Mouse (Mus musculus) Patski (cell line): ENCODE results near the gene Gm36245. TPM values are rescaled to one million over a fixed set of nuclear protein-coding genes. Genes with fewer than 3 reads are reported as not detected.
"Not testable (repeated sequence)": the region's sequence is repeated elsewhere in the genome, so short reads cannot be mapped to it uniquely, and the experiment has no call there.

Source experiments
- ATAC-seq: fragments of 100-300 bp; one replicate; pipeline ENCODE4 v1.8.0; 2021
- CTCF ChIA-PET: fragments of 350-600 bp; sonication (Branson Sonifier 250); formaldehyde crosslinking; loops from one replicate; lab custom pipeline; 2022; ENCODE audit warnings: inconsistent platforms; lab: Charles Lee
- POLR2A ChIA-PET: fragments of 350-600 bp; sonication (Branson Sonifier 250); formaldehyde crosslinking; loops from one replicate; lab custom pipeline; 2022; ENCODE audit warnings: antibody characterized with exemption, inconsistent platforms; lab: Charles Lee
- DNase-seq: peaks from one replicate; pipeline ENCODE4 v3.0.0-alpha.2; 2011; ENCODE audit warnings: low read depth, low spot score
- H3K27me3 ChIP-seq: fragments of 371-371 bp; one replicate; pipeline ENCODE4 v1.5.1; 2021
- CTCF ChIP-seq: fragments of 100-300 bp; IDR thresholded peaks from one replicate; pipeline ENCODE4 v1.5.1; 2021
- in situ Hi-C: fragments of 300-500 bp; cut with MboI; formaldehyde crosslinking; loops from 3 replicates; pipeline ENCODE4 v1.11.1; 2018; ENCODE audit warnings: low pct_unique_long_range_greater_than_20kb, mixed read lengths
- polyA plus RNA-seq: library from polyadenylated mRNA; unstranded; gene quantifications from one replicate; pipeline ENCODE4 v1.2.3, GENCODE M21; 2021

Gene Gm36245
- polyA plus RNA-seq, 1 experiment from 2014 or later = not detected

- in situ Hi-C loops = loop anchor here (25.0 kb wide), 1 partner anchor 414 kb away; no protein-coding TSS in a partner anchor
- CTCF ChIA-PET = interaction anchor here (1.2 kb wide), 1 partner anchor 56 kb away, joined by 3 read pairs; no protein-coding TSS in a partner anchor
- DNase-seq (no peak), ATAC-seq (no peak)
- no peaks in the 10 kb centered on the region for H3K27me3 ChIP-seq
- TF ChIP-seq CTCF = no peak
- POLR2A ChIA-PET = no interaction called here
Observed at GRCm38 (mm10) chr15:77598429-77598828, 629 bp upstream of the Gm36245 start.

- POLR2A ChIA-PET = no interaction called here
- no peak for TF ChIP-seq CTCF
- no peak for DNase-seq
- in situ Hi-C loops = no loop called here
- CTCF ChIA-PET = no interaction called here
- ATAC-seq = no peak
- peaks cover 8% of the 10 kb centered on the region for H3K27me3 ChIP-seq
Observed at GRCm38 (mm10) chr15:77606069-77606468, 7.0 kb downstream of the Gm36245 start.

DNA sequence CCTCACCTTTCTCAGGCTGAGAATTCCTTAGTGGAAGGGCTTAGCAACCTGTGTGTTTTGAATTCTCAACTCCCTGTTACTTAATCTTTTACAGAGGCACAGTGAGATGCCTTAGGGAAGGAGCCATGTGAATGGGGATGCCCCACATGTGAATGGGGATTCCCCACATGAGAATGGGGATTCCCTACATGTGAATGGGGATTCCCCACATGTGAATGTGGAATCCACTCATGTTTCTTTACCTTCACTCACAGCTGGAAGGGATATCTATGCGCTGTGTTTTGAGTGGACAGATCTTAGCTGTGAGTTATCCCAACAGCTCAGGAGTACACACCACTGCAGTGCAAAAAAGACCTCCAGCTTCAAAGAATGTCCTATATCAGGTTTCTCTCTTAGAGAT is 25.7 kb downstream of the Gm36245 start:
- no peak for ATAC-seq
- POLR2A ChIA-PET = no interaction called here
- in situ Hi-C loops = no loop called here
- CTCF ChIA-PET = no interaction called here
- no peak for TF ChIP-seq CTCF
- DNase-seq = no peak
- no peaks in the 10 kb centered on the region for H3K27me3 ChIP-seq

- ATAC-seq, POLR2A ChIA-PET, in situ Hi-C loops: not testable (repeated sequence)
Observed at GRCm38 (mm10) chr15:77626471-77626870, 27.4 kb downstream of the Gm36245 start.

DNA sequence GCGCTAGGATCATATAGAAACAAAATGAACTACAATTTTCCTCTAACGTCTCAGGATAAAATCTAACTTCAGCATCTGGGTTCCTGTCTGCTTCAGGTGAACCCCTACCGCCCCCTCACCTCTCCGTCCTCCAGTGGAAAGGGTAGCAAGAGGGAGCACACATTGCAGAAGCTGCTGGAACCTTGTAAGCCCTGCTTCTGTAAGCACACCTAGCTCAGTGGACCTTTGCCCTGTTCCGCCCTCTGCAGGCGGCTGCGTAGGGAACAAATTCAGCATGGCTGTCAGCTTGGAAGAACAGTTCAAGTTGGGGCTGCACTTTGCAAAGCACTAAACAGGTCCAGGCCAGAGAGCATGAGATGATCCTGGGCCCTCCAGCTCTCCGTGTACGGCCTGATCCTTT is 29.6 kb downstream of the Gm36245 start:
- POLR2A ChIA-PET, in situ Hi-C loops, CTCF ChIA-PET, ATAC-seq, H3K27me3 ChIP-seq, DNase-seq: not testable (repeated sequence)

More at GRCm38 (mm10) chr15:77626471-77626870, 27.4 kb downstream of the Gm36245 start:
- CTCF ChIA-PET, DNase-seq, H3K27me3 ChIP-seq: not testable (repeated sequence)

- ATAC-seq, POLR2A ChIA-PET, DNase-seq, H3K27me3 ChIP-seq, CTCF ChIA-PET, in situ Hi-C loops: not testable (repeated sequence)
Observed at GRCm38 (mm10) chr15:77629822-77630221, 30.8 kb downstream of the Gm36245 start.

GRCm38 (mm10) chr15:77643176-77643575 is 44.1 kb downstream of the Gm36245 start, which contains the start of gene Apol11b:
Gene Apol11b (minus strand): TSS chr15:77643286.
- CTCF ChIA-PET, in situ Hi-C loops, POLR2A ChIA-PET, DNase-seq, H3K27me3 ChIP-seq, ATAC-seq: not testable (repeated sequence)

- H3K27me3 ChIP-seq, in situ Hi-C loops, CTCF ChIA-PET, ATAC-seq, POLR2A ChIA-PET, DNase-seq: not testable (repeated sequence)
Observed at GRCm38 (mm10) chr15:77651143-77651542, 52.1 kb downstream of the Gm36245 start.

Other genes with a start within 250 kb of the Gm36245 start
- gene Apol7a, start 200.1 kb upstream of the Gm36245 start, polyA plus RNA-seq = not detected
- gene Apol9a, start 188.1 kb upstream of the Gm36245 start, polyA plus RNA-seq = 0.12 TPM
- gene Apol7b, start 151.8 kb upstream of the Gm36245 start, polyA plus RNA-seq = not detected
- gene Apol10a, start 122.2 kb upstream of the Gm36245 start, polyA plus RNA-seq = not detected
- gene Apol11a, start 91.0 kb upstream of the Gm36245 start, polyA plus RNA-seq = 0.06 TPM
- not detected for gene Apol7c, start 65.9 kb upstream of the Gm36245 start, polyA plus RNA-seq
- gene 1700025B11Rik, start 37.4 kb upstream of the Gm36245 start, polyA plus RNA-seq = not detected
- 0.62 TPM for gene Apol10b, start 3.1 kb upstream of the Gm36245 start, polyA plus RNA-seq
- not detected for gene Apol11b, start 44.0 kb downstream of the Gm36245 start, polyA plus RNA-seq
- 0.04 TPM for gene Apol7e, start 99.6 kb downstream of the Gm36245 start, polyA plus RNA-seq
- gene Apol9b, start 129.8 kb downstream of the Gm36245 start, polyA plus RNA-seq = 0.33 TPM
- gene Apol8, start 157.7 kb downstream of the Gm36245 start, polyA plus RNA-seq = 0.37 TPM
- 677 TPM for gene Myh9, start 242.9 kb downstream of the Gm36245 start, polyA plus RNA-seq